Mouse (Mus musculus) liver, adult 2 months (tissue): ENCODE results near the gene Pex5l. TPM values are rescaled to one million over a fixed set of nuclear protein-coding genes. Genes with fewer than 3 reads are reported as not detected.

Source experiments
- DNase-seq: peaks from one replicate; pipeline ENCODE4 v3.0.0-alpha.2; 2011; ENCODE audit warnings: low read depth, low spot score; ENCODE audit errors: extremely low read depth
- H3K27ac ChIP-seq: fragments of 200-500 bp; replicated peaks from 2 replicates; pipeline ENCODE4 v1.5.1; 2012; ENCODE audit warnings: low read depth, mild to moderate bottlenecking, control low read depth, inconsistent platforms, low read length; ENCODE audit not compliant: insufficient read depth
- H3K27me3 ChIP-seq: fragments of 200-500 bp; 2 replicates; pipeline ENCODE4 v1.6.1; 2012; ENCODE audit warnings: mild to moderate bottlenecking, moderate library complexity, low read length, inconsistent platforms; ENCODE audit not compliant: control insufficient read depth, insufficient read depth
- H3K36me3 ChIP-seq: fragments of 200-500 bp; 2 replicates; pipeline ENCODE4 v1.6.1; 2012; ENCODE audit warnings: low read length, inconsistent platforms; ENCODE audit not compliant: control insufficient read depth, insufficient read depth
- H3K4me1 ChIP-seq: fragments of 200-500 bp; 2 replicates; pipeline ENCODE4 v1.6.1; 2011; ENCODE audit warnings: low read length; ENCODE audit not compliant: control insufficient read depth, insufficient read depth
- H3K4me3 ChIP-seq: fragments of 200-500 bp; 2 replicates; pipeline ENCODE4 v1.5.1; 2011; ENCODE audit warnings: low read depth, mild to moderate bottlenecking, control low read depth, low read length, moderate library complexity; ENCODE audit not compliant: insufficient read depth
- H3K79me2 ChIP-seq: fragments of 200-500 bp; 2 replicates; pipeline ENCODE4 v1.6.1; 2012; ENCODE audit warnings: inconsistent platforms, mild to moderate bottlenecking, low read length, moderate library complexity; ENCODE audit not compliant: control insufficient read depth, insufficient read depth
- H3K9ac ChIP-seq: fragments of 200-500 bp; 2 replicates; pipeline ENCODE4 v1.6.1; 2012; ENCODE audit warnings: low read depth, mild to moderate bottlenecking, control low read depth, inconsistent platforms, low read length
- CTCF ChIP-seq: fragments of 200-500 bp; IDR thresholded peaks from 2 replicates; pipeline ENCODE4 v1.5.1; 2011; ENCODE audit warnings: low read depth, low read length, control low read depth
- POLR2A ChIP-seq: fragments of 200-500 bp; IDR thresholded peaks from 2 replicates; pipeline ENCODE4 v1.6.1; 2011; ENCODE audit warnings: low read length, control low read depth; ENCODE audit not compliant: insufficient read depth; ENCODE audit errors: extremely low read depth
- WGBS: fragments of 180-500 bp; shearing (Covaris S2); methylation state at CpG from one replicate; pipeline ENCODE4 v1.1.7; 2018; 5-methylcytosine and 5-hydroxymethylcytosine counted together
- polyA plus RNA-seq: library from polyadenylated mRNA; depleted of rRNA; stranded (reverse); fragments of >200 nt; gene quantifications from 2 replicates; pipeline ENCODE4 v1.2.3, GENCODE M21; 2012
- total RNA-seq: library from RNA; depleted of rRNA; stranded (reverse); fragments of >200 nt; gene quantifications from 2 replicates; pipeline ENCODE4 v1.2.3, GENCODE M21; 2014

Gene Pex5l
- total and polyA plus RNA-seq, 2 experiments = 0.05 to 0.09 TPM

GRCm38 (mm10) chr3:33075696-33076095 is 67.4 kb downstream of the Pex5l start:
- Histone ChIP-seq H3K27me3 (no peaks in the 10 kb centered on the region), H3K36me3 (no peaks in the 10 kb centered on the region), H3K79me2 (no peaks in the 10 kb centered on the region), H3K9ac (no peak overlapping the region), H3K27ac (no peak overlapping the region), H3K4me3 (no peak overlapping the region), H3K4me1 (no peaks in the 10 kb centered on the region)
- DNase-seq = no peak
- WGBS = 69% methylated on average over 2 of the region's 2 CpGs
- TF ChIP-seq POLR2A (no peak), CTCF (no peak)

GRCm38 (mm10) chr3:33074266-33074981 is 68.6 kb downstream of the Pex5l start:
- Histone ChIP-seq H3K27me3 (no peaks in the 10 kb centered on the region), H3K4me3 (no peak overlapping the region), H3K4me1 (no peaks in the 10 kb centered on the region), H3K36me3 (no peaks in the 10 kb centered on the region), H3K79me2 (no peaks in the 10 kb centered on the region), H3K9ac (no peak overlapping the region), H3K27ac (no peak overlapping the region)
- no peak for DNase-seq
- 72% methylated on average over 10 of the region's 10 CpGs for WGBS
- no peak for TF ChIP-seq POLR2A
- TF ChIP-seq CTCF = no peak

- no peak for DNase-seq
- H3K9ac ChIP-seq = no peak overlapping the region
- no peaks in the 10 kb centered on the region for H3K4me1 ChIP-seq
- H3K79me2 ChIP-seq = no peaks in the 10 kb centered on the region
- no peaks in the 10 kb centered on the region for H3K27me3 ChIP-seq
- TF ChIP-seq CTCF (no peak), POLR2A (no peak)
- WGBS = 71% methylated on average over 1 of the region's 1 CpGs
- no peak overlapping the region for H3K27ac ChIP-seq
- H3K36me3 ChIP-seq = no peaks in the 10 kb centered on the region
- no peak overlapping the region for H3K4me3 ChIP-seq
These were observed 69.2 kb downstream of the Pex5l start for GRCm38 (mm10) chr3:33073905-33074265.

- H3K27ac ChIP-seq = no peak overlapping the region
- no peak for DNase-seq
- H3K4me1 ChIP-seq = no peaks in the 10 kb centered on the region
- H3K27me3 ChIP-seq = no peaks in the 10 kb centered on the region
- 93% methylated on average over 6 of the region's 6 CpGs for WGBS
- TF ChIP-seq CTCF = no peak
- TF ChIP-seq POLR2A = no peak
- no peak overlapping the region for H3K9ac ChIP-seq
- no peak overlapping the region for H3K4me3 ChIP-seq
- H3K36me3 ChIP-seq = no peaks in the 10 kb centered on the region
- no peaks in the 10 kb centered on the region for H3K79me2 ChIP-seq
These were observed 72.3 kb downstream of the Pex5l start for GRCm38 (mm10) chr3:33070771-33071170.

- Histone ChIP-seq H3K27me3 (no peaks in the 10 kb centered on the region), H3K79me2 (no peaks in the 10 kb centered on the region), H3K27ac (no peak overlapping the region), H3K4me1 (no peaks in the 10 kb centered on the region), H3K36me3 (no peaks in the 10 kb centered on the region), H3K4me3 (no peak overlapping the region), H3K9ac (no peak overlapping the region)
- DNase-seq = no peak
- no peak for TF ChIP-seq CTCF
- TF ChIP-seq POLR2A = no peak
- 81% methylated on average over 5 of the region's 5 CpGs for WGBS
These were observed 74.9 kb downstream of the Pex5l start for GRCm38 (mm10) chr3:33068146-33068545.

GRCm38 (mm10) chr3:33063590-33063989 is 79.5 kb downstream of the Pex5l start:
- no peaks in the 10 kb centered on the region for H3K79me2 ChIP-seq
- no peaks in the 10 kb centered on the region for H3K27me3 ChIP-seq
- no peak overlapping the region for H3K27ac ChIP-seq
- no peak for DNase-seq
- no peaks in the 10 kb centered on the region for H3K36me3 ChIP-seq
- no peak for TF ChIP-seq POLR2A
- TF ChIP-seq CTCF = no peak
- no peaks in the 10 kb centered on the region for H3K4me1 ChIP-seq
- 75% methylated on average over 6 of the region's 6 CpGs for WGBS
- H3K4me3 ChIP-seq = no peak overlapping the region
- no peak overlapping the region for H3K9ac ChIP-seq
